Mouse (Mus musculus) induced T-regulatory cell, adult 2 months (primary cell): Measurements from ENCODE around the gene Olfr798.

Experiments
- DNase-seq: peaks from one replicate; pipeline ENCODE4 v3.0.0-alpha.2; 2012; ENCODE audit warnings: low read depth

Gene Olfr798

DNA sequence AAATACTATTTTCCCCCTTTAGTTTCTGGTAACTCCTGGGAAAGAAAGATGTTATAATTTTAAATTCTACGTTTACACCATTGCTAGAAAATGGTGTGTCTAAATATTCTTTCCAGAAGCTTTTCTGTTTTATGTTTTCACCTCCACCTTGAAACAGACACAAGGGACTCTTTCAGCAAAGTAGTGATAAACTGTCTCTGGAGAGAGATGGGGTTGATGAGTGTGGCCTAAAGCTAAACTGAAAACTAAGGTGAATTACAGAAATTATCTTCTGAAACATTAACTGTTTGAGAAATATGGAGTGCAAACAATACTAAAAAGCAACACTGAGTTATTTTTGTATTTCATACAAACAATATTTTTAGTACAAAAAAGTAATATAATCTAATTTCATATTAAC lies at the start of gene Olfr798:
Gene Olfr798, minus strand, starts transcription at position 101 of the 400 bp plus-strand sequence.
- no peak for DNase-seq

DNA sequence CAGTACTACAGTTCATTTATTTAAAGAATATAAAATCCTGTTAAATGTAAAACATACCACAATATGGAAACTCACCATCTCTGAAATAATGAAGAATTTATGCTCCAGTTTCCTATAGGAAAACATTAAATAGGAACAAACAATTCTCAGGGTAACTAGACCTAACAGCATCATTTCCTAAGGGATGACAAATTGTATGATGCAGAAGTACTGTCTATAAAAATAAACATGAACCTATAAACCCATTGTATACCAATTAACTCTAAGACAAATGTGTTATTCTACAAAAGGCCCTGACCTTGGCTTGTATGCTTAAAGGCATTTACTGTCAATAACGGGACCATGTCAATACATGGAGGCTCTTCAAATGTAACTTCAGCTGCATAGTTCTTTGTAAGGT lies 46.0 kb upstream of the Olfr798 start, which contains the start of gene Olfr801:
Gene Olfr801, minus strand, starts transcription at position 101 of the 400 bp plus-strand sequence.
- no peak for DNase-seq

DNA sequence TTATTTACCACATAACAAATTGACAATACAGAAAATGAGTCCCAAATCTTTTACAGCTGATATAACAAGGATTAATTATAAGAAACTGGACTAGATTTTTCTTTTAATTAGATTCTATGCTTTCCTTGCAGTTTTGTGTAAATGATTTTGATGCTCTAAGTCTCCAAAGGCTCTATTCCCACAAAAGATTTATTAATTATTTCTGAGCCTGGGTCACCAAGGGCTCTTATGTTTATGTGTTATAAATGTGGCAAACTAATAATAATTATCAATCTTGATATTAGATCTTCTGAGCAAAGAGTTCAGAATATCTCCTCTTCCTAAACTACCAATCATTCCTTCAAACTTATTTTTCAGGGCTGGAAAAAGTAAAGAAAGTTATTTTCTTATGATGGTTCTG lies 29.7 kb upstream of the Olfr798 start, which contains the start of gene Olfr800:
Gene Olfr800, plus strand, starts transcription at position 301 of the 400 bp plus-strand sequence.
- DNase-seq, result no peak

DNA sequence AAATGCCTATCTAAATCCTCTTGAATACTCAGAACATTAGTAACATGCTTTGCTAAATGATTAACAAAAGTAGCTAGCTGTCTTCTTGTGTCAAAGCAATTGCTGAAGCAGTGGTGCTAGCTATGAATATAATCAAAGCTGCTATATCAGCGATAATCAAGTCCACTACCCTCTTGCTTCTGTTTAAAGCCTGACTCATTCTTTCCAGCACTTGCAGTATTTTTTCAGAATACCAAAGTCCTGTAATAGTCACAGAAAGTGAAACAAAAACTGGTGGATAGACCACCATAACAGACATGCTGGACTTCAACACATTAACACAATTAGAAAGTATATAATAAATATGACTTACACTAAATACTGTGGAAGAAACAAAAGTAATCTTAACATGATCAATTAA lies 24.0 kb upstream of the Olfr798 start:
- no peak for DNase-seq

DNA sequence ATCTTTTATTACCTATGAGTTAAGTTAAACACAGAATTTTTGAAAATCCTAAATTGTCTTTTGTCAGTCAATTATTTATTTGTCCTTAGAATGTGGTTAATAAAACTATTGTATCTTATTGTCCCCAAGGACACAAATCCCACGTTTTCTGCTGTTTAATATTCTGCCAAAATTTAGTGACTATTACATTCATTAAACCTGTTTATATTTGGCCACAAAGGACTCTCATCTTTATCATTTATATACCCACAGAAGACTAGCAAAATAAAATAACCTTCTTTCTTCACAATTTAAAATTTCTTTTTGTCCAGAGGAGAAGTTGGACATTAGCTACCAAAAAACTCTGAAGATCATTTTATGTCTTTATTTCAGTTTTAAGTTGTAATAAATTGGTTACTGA lies 9.4 kb upstream of the Olfr798 start, which contains the start of gene Olfr799:
Gene Olfr799, plus strand, starts transcription at position 301 of the 400 bp plus-strand sequence.
- DNase-seq, result no peak

DNA sequence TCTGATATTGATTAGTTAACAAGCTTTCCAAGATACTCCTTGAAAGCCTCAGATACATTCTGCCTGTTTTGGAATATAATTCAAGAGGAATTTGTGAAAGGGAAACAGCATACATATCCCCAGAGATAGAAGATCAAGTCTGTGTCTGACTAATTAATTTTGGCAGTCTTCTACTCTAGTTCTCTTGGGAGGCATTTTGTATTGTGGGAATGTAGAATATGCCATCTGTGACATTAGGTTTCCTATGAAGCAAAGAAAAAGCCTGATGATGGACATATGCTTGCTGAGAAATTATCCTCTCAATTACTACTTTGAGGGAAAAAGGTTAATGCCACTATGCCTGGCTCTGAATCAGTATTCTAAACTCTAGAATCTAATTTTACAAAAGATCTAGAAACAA lies 4.5 kb downstream of the Olfr798 start:
- no peak for DNase-seq

DNA sequence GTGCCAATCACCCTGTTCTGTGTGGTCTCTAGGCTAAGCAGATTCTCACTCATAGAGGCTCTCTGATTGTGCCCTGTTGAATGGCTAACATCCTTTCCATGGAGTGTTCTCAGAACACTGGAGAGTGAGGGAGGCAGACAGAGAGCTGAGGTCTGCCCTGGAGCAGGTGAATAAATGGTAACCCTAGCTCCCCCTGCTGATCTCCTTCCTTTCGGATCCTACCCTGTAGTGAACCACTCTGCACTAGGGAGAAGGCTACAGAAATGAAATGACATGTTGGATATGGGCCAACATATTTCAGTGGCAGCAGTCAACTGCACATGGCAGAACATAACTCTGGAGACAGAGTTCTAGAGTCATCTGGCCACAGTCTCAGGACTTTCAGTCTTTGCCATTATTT lies 6.0 kb downstream of the Olfr798 start:
- DNase-seq, result no peak

DNA sequence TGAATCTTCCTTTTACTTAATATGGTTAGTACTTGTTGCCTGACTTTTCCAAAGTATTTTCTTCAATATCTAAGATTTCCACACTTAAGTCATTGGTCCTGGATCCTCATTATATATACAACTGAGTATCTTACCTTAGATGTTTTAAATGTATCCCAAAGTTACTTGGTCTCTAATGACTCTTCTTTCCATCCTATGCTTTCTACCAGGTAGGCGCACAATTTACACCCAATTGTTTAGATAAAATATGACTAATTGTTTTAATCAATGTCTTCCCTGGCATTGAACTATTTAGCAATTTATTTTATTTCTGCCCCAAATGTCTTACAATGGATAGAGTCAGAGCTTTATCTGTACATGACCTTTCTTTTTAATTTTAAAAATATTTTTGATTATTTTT lies 15.3 kb downstream of the Olfr798 start, which contains the start of gene Olfr796:
Gene Olfr796, minus strand, starts transcription at position 101 of the 400 bp plus-strand sequence.
- DNase-seq, result no peak

DNA sequence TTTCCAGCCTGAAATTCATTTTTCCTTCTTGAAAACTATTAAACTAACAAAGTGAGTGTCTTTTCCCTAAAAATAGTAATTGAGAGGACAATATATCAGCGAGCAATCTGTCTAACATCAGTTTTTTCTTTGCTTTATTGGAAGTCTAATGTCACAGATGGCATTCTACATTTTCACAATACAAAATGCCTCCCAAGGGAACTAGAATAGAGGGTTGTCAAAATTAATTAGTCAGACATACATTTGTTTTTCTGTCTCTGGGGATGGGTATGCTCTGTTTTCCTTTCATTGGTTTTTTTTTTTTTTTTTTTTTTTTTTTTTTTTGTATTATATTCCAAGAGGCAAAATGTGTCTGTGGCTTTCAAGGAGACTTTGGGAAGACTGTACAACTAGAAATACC lies 50.7 kb downstream of the Olfr798 start:
- no peak for DNase-seq
